Mouse (Mus musculus): ENCODE results near the gene Pin1. TPM values are rescaled to one million over a fixed set of nuclear protein-coding genes. Genes with fewer than 3 reads are reported as not detected.

Pin1 gene
- polyA plus RNA-seq, 1 experiment = 37.2 TPM

DNA sequence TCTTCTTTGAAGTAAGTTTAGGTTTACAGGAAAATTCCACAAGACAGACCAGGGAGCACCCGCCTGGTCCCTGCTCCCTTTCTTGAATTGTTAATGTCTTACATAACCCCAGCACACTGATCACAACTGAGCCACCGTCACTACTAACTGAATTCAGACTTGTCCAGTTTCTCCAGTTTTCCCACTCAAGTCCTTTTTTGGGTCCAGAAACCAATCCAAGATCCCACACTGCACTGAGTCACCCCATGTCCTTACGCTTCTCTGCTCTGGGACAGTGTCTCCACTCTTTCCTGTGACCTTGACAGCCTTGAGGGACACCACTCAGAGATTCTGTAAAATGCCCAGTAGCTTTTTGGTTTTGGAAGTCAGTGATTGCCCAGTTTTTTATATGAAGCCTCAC lies 41.0 kb downstream of the Pin1 start:
- TF ChIP-seq CTCF (IDR thresholded peaks at IDR 0.05; ENCODE audit: borderline replicate concordance, control insufficient read depth, extremely low read depth, insufficient read depth, low read length, poor library complexity) (no peak), POLR2A (IDR thresholded peaks at IDR 0.05; ENCODE audit: control insufficient read depth, extremely low read depth, insufficient read depth, low read length, poor library complexity) (no peak)
- Histone ChIP-seq H3K27me3 (ENCODE audit: control insufficient read depth, insufficient read depth, low read length) (peaks cover 5% of the 10 kb centered on the region; the same call in 1 of the 2 replicates), H3K4me3 (ENCODE audit: control insufficient read depth, insufficient read depth, low read length) (no peak overlapping the region), H3K36me3 (ENCODE audit: control insufficient read depth, insufficient read depth, low read length) (no peaks in the 10 kb centered on the region), H3K4me1 (replicated peaks; ENCODE audit: control insufficient read depth, insufficient read depth, low read length) (no peaks in the 10 kb centered on the region), H3K27ac (ENCODE audit: control insufficient read depth, insufficient read depth, low read length) (no peak overlapping the region)
- WGBS = 96% methylated on average over 3 of the region's 3 CpGs
- DNase-seq = no peak

- Histone ChIP-seq H3K27me3 (ENCODE audit: control insufficient read depth, insufficient read depth, low read length) (peaks cover 5% of the 10 kb centered on the region; the same call in 1 of the 2 replicates), H3K36me3 (ENCODE audit: control insufficient read depth, insufficient read depth, low read length) (no peaks in the 10 kb centered on the region), H3K27ac (ENCODE audit: control insufficient read depth, insufficient read depth, low read length) (no peak overlapping the region), H3K4me1 (replicated peaks; ENCODE audit: control insufficient read depth, insufficient read depth, low read length) (no peaks in the 10 kb centered on the region), H3K4me3 (ENCODE audit: control insufficient read depth, insufficient read depth, low read length) (no peak overlapping the region)
- DNase-seq = no peak
- TF ChIP-seq CTCF (IDR thresholded peaks at IDR 0.05; ENCODE audit: borderline replicate concordance, control insufficient read depth, extremely low read depth, insufficient read depth, low read length, poor library complexity) = no peak
- WGBS = 15% methylated on average over 25 of the region's 25 CpGs
These were observed 42.9 kb downstream of the Pin1 start for GRCm38 (mm10) chr9:20694721-20695235.

DNA sequence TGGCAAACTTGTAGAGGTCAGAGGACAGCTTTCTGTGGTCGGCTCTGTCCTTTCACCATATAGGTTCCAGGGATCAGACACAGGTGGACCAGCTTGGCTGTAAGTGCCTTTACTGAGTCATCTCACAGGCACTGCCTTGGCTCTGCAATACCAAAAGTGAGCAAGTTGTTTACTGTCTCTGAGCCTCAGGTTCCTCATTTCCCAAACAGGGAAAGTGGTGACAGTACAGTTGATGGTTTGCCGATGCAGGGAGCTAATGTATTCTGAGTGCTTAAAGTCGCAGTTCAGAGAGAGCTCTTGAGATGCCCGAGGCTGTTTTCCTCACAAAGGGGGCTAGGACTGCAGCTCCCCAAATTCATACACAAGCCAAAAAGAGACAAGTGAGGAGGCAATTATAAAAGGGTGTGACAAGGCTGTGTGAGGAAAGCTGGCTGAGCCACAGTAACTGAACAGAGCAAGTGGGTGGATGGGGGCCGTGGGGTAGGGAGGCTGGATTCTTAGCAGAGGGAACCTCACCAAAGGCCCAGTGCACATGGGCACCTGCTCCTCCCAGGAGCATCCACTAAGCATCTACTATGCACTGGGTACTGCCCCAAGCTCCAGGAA lies 44.3 kb downstream of the Pin1 start:
- no peak for TF ChIP-seq POLR2A (IDR thresholded peaks at IDR 0.05; ENCODE audit: control insufficient read depth, extremely low read depth, insufficient read depth, low read length, poor library complexity)
- no peak for TF ChIP-seq CTCF (IDR thresholded peaks at IDR 0.05; ENCODE audit: borderline replicate concordance, control insufficient read depth, extremely low read depth, insufficient read depth, low read length, poor library complexity)
- WGBS = 51% methylated on average over 5 of the region's 5 CpGs
- Histone ChIP-seq H3K36me3 (ENCODE audit: control insufficient read depth, insufficient read depth, low read length) (no peaks in the 10 kb centered on the region), H3K27ac (ENCODE audit: control insufficient read depth, insufficient read depth, low read length) (no peak overlapping the region), H3K4me3 (ENCODE audit: control insufficient read depth, insufficient read depth, low read length) (no peak overlapping the region), H3K27me3 (ENCODE audit: control insufficient read depth, insufficient read depth, low read length) (peaks cover 5% of the 10 kb centered on the region; the same call in 1 of the 2 replicates), H3K4me1 (replicated peaks; ENCODE audit: control insufficient read depth, insufficient read depth, low read length) (no peaks in the 10 kb centered on the region)
- no peak for DNase-seq

- DNase-seq = no peak
- no peaks in the 10 kb centered on the region for H3K4me1 ChIP-seq (replicated peaks; ENCODE audit: control insufficient read depth, insufficient read depth, low read length)
- H3K36me3 ChIP-seq (ENCODE audit: control insufficient read depth, insufficient read depth, low read length) = no peaks in the 10 kb centered on the region
- no peak for TF ChIP-seq CTCF (IDR thresholded peaks at IDR 0.05; ENCODE audit: borderline replicate concordance, control insufficient read depth, extremely low read depth, insufficient read depth, low read length, poor library complexity)
- no peak for TF ChIP-seq POLR2A (IDR thresholded peaks at IDR 0.05; ENCODE audit: control insufficient read depth, extremely low read depth, insufficient read depth, low read length, poor library complexity)
- no peak overlapping the region for H3K27ac ChIP-seq (ENCODE audit: control insufficient read depth, insufficient read depth, low read length)
- 81% methylated on average over 8 of the region's 8 CpGs for WGBS
- no peak overlapping the region for H3K4me3 ChIP-seq (ENCODE audit: control insufficient read depth, insufficient read depth, low read length)
- H3K27me3 ChIP-seq (ENCODE audit: control insufficient read depth, insufficient read depth, low read length) = peaks cover 5% of the 10 kb centered on the region; the same call in 1 of the 2 replicates
These were observed 45.6 kb downstream of the Pin1 start for GRCm38 (mm10) chr9:20697466-20697865.

DNA sequence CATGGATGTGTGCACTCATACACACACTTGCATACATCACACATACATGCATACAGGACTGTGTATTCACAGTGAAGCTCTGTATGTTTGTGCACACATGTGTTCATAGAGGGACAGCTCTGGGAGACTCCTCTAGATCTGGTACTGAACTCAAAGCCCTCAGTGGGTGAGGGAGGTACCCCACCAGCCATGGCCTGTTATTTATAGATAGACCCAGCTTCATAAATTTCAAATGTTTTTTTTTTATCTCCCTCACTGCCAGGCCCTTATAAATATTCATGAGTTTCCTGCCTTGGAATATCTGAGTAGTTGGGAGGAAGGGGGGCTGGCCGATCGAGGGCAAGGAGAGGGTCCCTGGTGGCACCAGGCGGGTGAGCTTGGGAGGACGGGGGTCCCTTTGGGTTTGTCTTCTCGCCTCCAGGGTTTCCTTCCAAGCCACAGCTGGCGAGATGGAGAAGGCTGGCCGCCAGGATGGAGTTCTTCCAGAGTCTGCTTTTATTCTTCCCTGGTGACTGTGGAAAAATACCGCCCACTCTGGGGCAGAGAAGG lies 52.0 kb downstream of the Pin1 start:
- Histone ChIP-seq H3K27ac (ENCODE audit: control insufficient read depth, insufficient read depth, low read length) (no peak overlapping the region), H3K4me3 (ENCODE audit: control insufficient read depth, insufficient read depth, low read length) (no peak overlapping the region), H3K27me3 (ENCODE audit: control insufficient read depth, insufficient read depth, low read length) (no peaks in the 10 kb centered on the region), H3K4me1 (replicated peaks; ENCODE audit: control insufficient read depth, insufficient read depth, low read length) (no peaks in the 10 kb centered on the region), H3K36me3 (ENCODE audit: control insufficient read depth, insufficient read depth, low read length) (no peaks in the 10 kb centered on the region)
- no peak for DNase-seq
- TF ChIP-seq POLR2A (IDR thresholded peaks at IDR 0.05; ENCODE audit: control insufficient read depth, extremely low read depth, insufficient read depth, low read length, poor library complexity) (no peak), CTCF (IDR thresholded peaks at IDR 0.05; ENCODE audit: borderline replicate concordance, control insufficient read depth, extremely low read depth, insufficient read depth, low read length, poor library complexity) (no peak)
- WGBS = 81% methylated on average over 8 of the region's 8 CpGs

GRCm38 (mm10) chr9:20705420-20705819 lies 53.5 kb downstream of the Pin1 start:
- no peaks in the 10 kb centered on the region for H3K27me3 ChIP-seq (ENCODE audit: control insufficient read depth, insufficient read depth, low read length)
- no peak overlapping the region for H3K4me3 ChIP-seq (ENCODE audit: control insufficient read depth, insufficient read depth, low read length)
- TF ChIP-seq POLR2A (IDR thresholded peaks at IDR 0.05; ENCODE audit: control insufficient read depth, extremely low read depth, insufficient read depth, low read length, poor library complexity) = no peak
- no peak for TF ChIP-seq CTCF (IDR thresholded peaks at IDR 0.05; ENCODE audit: borderline replicate concordance, control insufficient read depth, extremely low read depth, insufficient read depth, low read length, poor library complexity)
- no peak for DNase-seq
- H3K4me1 ChIP-seq (replicated peaks; ENCODE audit: control insufficient read depth, insufficient read depth, low read length) = no peaks in the 10 kb centered on the region
- H3K36me3 ChIP-seq (ENCODE audit: control insufficient read depth, insufficient read depth, low read length) = no peaks in the 10 kb centered on the region
- no peak overlapping the region for H3K27ac ChIP-seq (ENCODE audit: control insufficient read depth, insufficient read depth, low read length)

Measured in thymus, adult 2 months (tissue).